In the genomic region with DNA sequence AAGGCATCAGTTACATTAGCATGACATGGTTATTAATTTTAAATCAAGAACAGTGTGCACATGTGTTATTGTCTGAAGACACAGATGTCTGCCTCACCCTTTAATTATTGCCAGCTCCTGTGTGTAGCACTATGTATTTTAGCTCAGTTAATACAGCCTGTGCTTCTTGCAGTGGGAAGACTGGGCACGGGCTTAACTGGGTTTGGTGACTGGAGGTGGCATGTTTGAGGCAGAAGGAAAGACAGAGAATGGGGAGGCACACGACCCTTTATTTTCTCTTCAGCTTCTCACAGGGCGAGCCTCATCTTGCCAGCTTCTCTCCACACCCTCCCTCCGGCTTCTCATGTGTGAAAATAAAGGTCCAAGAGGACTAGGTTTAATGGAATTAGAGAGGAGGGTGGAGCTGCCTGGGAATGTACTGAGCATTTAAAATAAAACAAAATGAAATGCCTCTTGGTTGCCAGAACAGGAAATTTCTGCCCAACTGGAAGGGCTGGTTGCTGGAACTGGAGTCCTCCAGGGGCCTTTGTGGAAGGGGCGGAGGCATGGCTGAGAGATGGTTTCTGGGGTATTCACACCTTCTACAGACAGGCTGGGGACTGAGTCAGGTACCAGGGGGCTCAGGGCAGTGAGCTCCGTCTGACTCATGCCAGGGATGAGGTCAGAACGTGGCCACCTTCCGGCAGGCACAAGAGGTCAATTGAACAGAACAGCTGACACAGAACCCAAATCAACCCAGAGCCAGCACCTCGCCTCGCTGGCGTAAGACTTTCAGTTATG, we compare ENCODE assay signal across 7 mouse cellular contexts. TPM values are rescaled to one million over a fixed set of nuclear protein-coding genes. Genes with fewer than 3 reads are reported as not detected.
DNase-seq lines count a peak whose midpoint lies in the region.

No protein-coding gene starts in this region.

- DNase-seq in retina, embryonic 14.5 days (ENCODE audit: low spot score), result peak; percentile 2
- no peak for DNase-seq in retina, postnatal 1 day
- peak; percentile 53 for DNase-seq in fibroblast of lung, adult 2 months (ENCODE audit: low read depth)
- DNase-seq in layer of hippocampus, postnatal 14 days (ENCODE audit: low spot score in 2 of 2), result peak; percentile 32 to 40
- peak; percentile 64 for DNase-seq in urinary bladder, postnatal 25 days (ENCODE audit: low spot score)
- no peak for DNase-seq in cerebellum, adult 8-10 months
- no peak for DNase-seq in spleen, adult 18-20 months

RNA-seq across cellular contexts. Expression of a gene that starts 14.9 kb away (rescaled TPM):
- under 1 TPM; 0.41 to 0.60 TPM for total RNA-seq in layer of hippocampus, postnatal 14 days (2021)

RNA-seq across cellular contexts. Expression of a gene that starts 41.1 kb away (rescaled TPM):
- under 1 TPM in 1 of 2 experiments, not detected in 1; 0.48 TPM for total RNA-seq in layer of hippocampus, postnatal 14 days (2021)

Comparison
In these comparisons a context has a peak if more than half of its experiments do, and no peak if none do; other contexts are left out.
1. DNase-seq: peak in retina, embryonic 14.5 days (single experiment), fibroblast of lung, adult 2 months (single experiment), layer of hippocampus, postnatal 14 days (2 of 2) and urinary bladder, postnatal 25 days (single experiment); none in retina, postnatal 1 day (single experiment), cerebellum, adult 8-10 months (single experiment) and spleen, adult 18-20 months (0 of 2).